Comparison of ENCODE assay signal across 18 mouse cellular contexts in genomic region chr14:47863701-47864100, GRCm38 (mm10).
DNase-seq lines count a peak whose midpoint lies in the region; ATAC-seq and TF ChIP-seq lines count a peak whose summit lies in the region.
"Had no signal": no experiment of that assay in that cellular context is flagged by ENCODE, and none has a peak within 500 bp of the region (broad histone marks: within the 10 kb centered on the region; RNA-seq: fewer than 3 reads in every experiment).

No protein-coding gene starts in this region.

- H3K4me1 ChIP-seq in forebrain, embryonic 14.5 days (ENCODE audit: control insufficient read depth, insufficient read depth, low read length) = peaks cover 3% of the 10 kb centered on the region; the same call in 1 of the 2 replicates
- 0 out of 2 replicates have a peak, but pooled peaks cover 6% of the 10 kb centered on the region for H3K4me1 ChIP-seq in forebrain, embryonic 10.5 days
- no peaks in the 10 kb centered on the region; a peak in 1 of 4 replicates for H3K4me1 ChIP-seq in MEL (ENCODE audit: control insufficient read depth in 1 of 2, insufficient read depth in 2 of 2, low read length in 2 of 2)
- H3K4me1 ChIP-seq: heart, embryonic 13.5 days; limb, embryonic 10.5 days; midbrain, embryonic 15.5 days had no signal

- no peak for TF ChIP-seq CTCF in MEL (IDR thresholded peaks at IDR 0.05 in 2 of 3, conservative IDR thresholded peaks at IDR 0.05 in 1 of 3; ENCODE audit: control insufficient read depth in 1 of 3, insufficient read depth in 1 of 3, low read depth in 2 of 3, low read length in 3 of 3, poor library complexity in 1 of 3, severe bottlenecking in 1 of 3)

- 0 out of 2 replicates have a peak overlapping the region, but pooled peaks have one; percentile 58 for H3K27ac ChIP-seq in forebrain, embryonic 14.5 days (ENCODE audit: low read depth, low read length)
- H3K27ac ChIP-seq in forebrain, embryonic 10.5 days = no peak overlapping the region
- H3K27ac ChIP-seq in MEL (ENCODE audit: control insufficient read depth, low read depth, low read length) = no peak overlapping the region
- H3K27ac ChIP-seq: heart, embryonic 13.5 days; hindbrain, embryonic 13.5 days; kidney, postnatal 0 days; limb, embryonic 10.5 days; midbrain, embryonic 15.5 days; neural tube, embryonic 15.5 days had no signal

- no peak for DNase-seq in forebrain, embryonic 14.5 days (ENCODE audit: low spot score)
- no peak for DNase-seq in forebrain, embryonic 10.5 days (ENCODE audit: extremely low spot score, low spot score)
- peak; percentile 28 for DNase-seq in 3134 (ENCODE audit: extremely low read depth, insufficient read length, low spot score)
- peak; percentile 9 for DNase-seq in MEL (ENCODE audit: low read depth, low spot score)
- no peak for DNase-seq in kidney, adult 9 months
- DNase-seq in heart, adult 8-10 months (ENCODE audit: low spot score) = no peak
- DNase-seq: cerebellum, adult 9-11 months; kidney, adult 11 months; liver, postnatal 0 days; thymus, adult 2 months; thymus, postnatal 4 days had no signal

- TF ChIP-seq EP300 in MEL (IDR thresholded peaks at IDR 0.05; ENCODE audit: low read depth in 1 of 2, low read length in 2 of 2) = no peak

- TF ChIP-seq POLR2A in MEL (IDR thresholded peaks at IDR 0.05; ENCODE audit: control insufficient read depth in 1 of 2, insufficient read depth in 1 of 2, low read depth in 1 of 2, low read length in 2 of 2, poor library complexity in 1 of 2) = no peak

- H3K4me3 ChIP-seq in forebrain, embryonic 14.5 days (ENCODE audit: low read depth, low read length) = no peak overlapping the region
- no peak overlapping the region for H3K4me3 ChIP-seq in forebrain, embryonic 10.5 days
- H3K4me3 ChIP-seq in MEL (ENCODE audit: control insufficient read depth in 1 of 2, insufficient read depth in 1 of 2, low read depth in 2 of 2, low read length in 2 of 2) = no peak overlapping the region
- H3K4me3 ChIP-seq: heart, embryonic 13.5 days; hindbrain, embryonic 13.5 days; limb, embryonic 10.5 days; midbrain, embryonic 15.5 days; neural tube, embryonic 15.5 days had no signal

- no peaks in the 10 kb centered on the region for H3K9me3 ChIP-seq in forebrain, embryonic 14.5 days (replicated peaks; ENCODE audit: control insufficient read depth, low read length)
- H3K9me3 ChIP-seq in forebrain, embryonic 10.5 days = no peaks in the 10 kb centered on the region
- no peaks in the 10 kb centered on the region for H3K9me3 ChIP-seq in MEL (replicated peaks; ENCODE audit: insufficient read depth, low read length)
- H3K9me3 ChIP-seq: heart, embryonic 13.5 days; hindbrain, embryonic 13.5 days; limb, embryonic 10.5 days; midbrain, embryonic 15.5 days had no signal

- H3K4me2 ChIP-seq in forebrain, embryonic 14.5 days (ENCODE audit: low read length) = no peak overlapping the region
- H3K4me2 ChIP-seq: heart, embryonic 13.5 days; hindbrain, embryonic 13.5 days; midbrain, embryonic 15.5 days; neural tube, embryonic 15.5 days had no signal

- WGBS in forebrain, embryonic 14.5 days = 78% methylated on average over 6 of the region's 6 CpGs
- WGBS in forebrain, embryonic 10.5 days = 91% methylated on average over 6 of the region's 6 CpGs

- no peaks in the 10 kb centered on the region for H3K27me3 ChIP-seq in forebrain, embryonic 14.5 days (replicated peaks; ENCODE audit: control insufficient read depth, insufficient read depth, low read length)
- H3K27me3 ChIP-seq in forebrain, embryonic 10.5 days (ENCODE audit: poor library complexity, severe bottlenecking) = no peaks in the 10 kb centered on the region
- no peaks in the 10 kb centered on the region for H3K27me3 ChIP-seq in MEL (ENCODE audit: control insufficient read depth in 1 of 2, insufficient read depth in 2 of 2, low read length in 2 of 2)
- H3K27me3 ChIP-seq: heart, embryonic 13.5 days; hindbrain, embryonic 13.5 days; midbrain, embryonic 15.5 days; neural tube, embryonic 15.5 days had no signal

- no peak overlapping the region for H3K9ac ChIP-seq in forebrain, embryonic 14.5 days (ENCODE audit: low read length)
- H3K9ac ChIP-seq in MEL (ENCODE audit: control insufficient read depth, low read depth, low read length, poor library complexity, severe bottlenecking) = no peak overlapping the region
- H3K9ac ChIP-seq: heart, embryonic 13.5 days; hindbrain, embryonic 13.5 days; liver, postnatal 0 days; midbrain, embryonic 15.5 days; neural tube, embryonic 15.5 days had no signal

- no peaks in the 10 kb centered on the region for H3K79me2 ChIP-seq in MEL (ENCODE audit: control insufficient read depth, insufficient read depth, low read length, poor library complexity)

- ATAC-seq in forebrain, embryonic 14.5 days = peak; percentile 7; the same call in 1 of the 2 replicates
- peak; percentile 63 for ATAC-seq in megakaryocyte progenitor cell, adult 5-6 weeks (replicated peaks; ENCODE audit: poor library complexity)
- ATAC-seq: midbrain, embryonic 15.5 days had no signal

- TF ChIP-seq RAD21 in MEL (IDR thresholded peaks at IDR 0.05; ENCODE audit: low read depth, low read length) = no peak

- H3K36me3 ChIP-seq in forebrain, embryonic 14.5 days (ENCODE audit: control insufficient read depth, insufficient read depth, low read length) = no peaks in the 10 kb centered on the region
- H3K36me3 ChIP-seq in forebrain, embryonic 10.5 days (replicated peaks) = no peaks in the 10 kb centered on the region
- no peaks in the 10 kb centered on the region for H3K36me3 ChIP-seq in MEL (ENCODE audit: control insufficient read depth in 1 of 2, insufficient read depth in 2 of 2, low read length in 2 of 2)
- H3K36me3 ChIP-seq: heart, embryonic 13.5 days; hindbrain, embryonic 13.5 days; limb, embryonic 10.5 days; midbrain, embryonic 15.5 days; neural tube, embryonic 15.5 days had no signal

TF ChIP-seq in MEL, 35 proteins besides CTCF, POLR2A, EP300 and RAD21:
- no peak for TF ChIP-seq NRF1 (IDR thresholded peaks at IDR 0.05; ENCODE audit: insufficient read depth, low read depth, low read length, poor library complexity, severe bottlenecking)
- TF ChIP-seq POLR2AphosphoS2 (IDR thresholded peaks at IDR 0.05; ENCODE audit: low read length) = no peak
- TF ChIP-seq ZMIZ1 (IDR thresholded peaks at IDR 0.05; ENCODE audit: low read depth, low read length) = no peak
- no peak for TF ChIP-seq CHD1 (IDR thresholded peaks at IDR 0.05; ENCODE audit: low read depth, low read length)
- TF ChIP-seq MYB (IDR thresholded peaks at IDR 0.05; ENCODE audit: low read depth, low read length) = no peak
- TF ChIP-seq E2F4 (IDR thresholded peaks at IDR 0.05; ENCODE audit: borderline replicate concordance, low read depth, low read length) = no peak
- no peak for TF ChIP-seq SMC3 (IDR thresholded peaks at IDR 0.05; ENCODE audit: low read depth, low read length)
- no peak for TF ChIP-seq MAFK (IDR thresholded peaks at IDR 0.05; ENCODE audit: borderline replicate concordance, low read depth, low read length)
- TF ChIP-seq UBTF (IDR thresholded peaks at IDR 0.05; ENCODE audit: borderline replicate concordance, insufficient read depth, low read depth, low read length) = no peak
- TF ChIP-seq ZC3H11A (IDR thresholded peaks at IDR 0.05; ENCODE audit: low read depth, low read length) = no peak
- TF ChIP-seq GABPA (IDR thresholded peaks at IDR 0.05; ENCODE audit: low read depth, low read length) = no peak
- TF ChIP-seq JUND (IDR thresholded peaks at IDR 0.05; ENCODE audit: low read depth, low read length) = no peak
- TF ChIP-seq NELFE (IDR thresholded peaks at IDR 0.05; ENCODE audit: low read depth, low read length) = no peak
- TF ChIP-seq RCOR1 (IDR thresholded peaks at IDR 0.05; ENCODE audit: low read depth, low read length) = no peak
- no peak for TF ChIP-seq MYC (IDR thresholded peaks at IDR 0.05; ENCODE audit: low read depth, low read length)
- TF ChIP-seq HCFC1 (IDR thresholded peaks at IDR 0.05; ENCODE audit: low read depth, low read length) = no peak
- no peak for TF ChIP-seq MEF2A (IDR thresholded peaks at IDR 0.05; ENCODE audit: extremely low read depth, insufficient replicate concordance, low read depth, low read length, poor library complexity, severe bottlenecking)
- no peak for TF ChIP-seq MAX (IDR thresholded peaks at IDR 0.05; ENCODE audit: low read length)

Comparison
In these comparisons a context has a peak if more than half of its experiments do, and no peak if none do; other contexts are left out.
1. DNase-seq: peak in 3134 (single experiment) and MEL (single experiment); none in forebrain, embryonic 14.5 days (single experiment), forebrain, embryonic 10.5 days (single experiment), kidney, adult 9 months (single experiment) and heart, adult 8-10 months (single experiment).